Mouse (Mus musculus) neural tube, embryonic 15.5 days (tissue): Measurements from ENCODE around the gene Enox1. TPM values are rescaled to one million over a fixed set of nuclear protein-coding genes. Genes with fewer than 3 reads are reported as not detected.
A peak's percentile ranks its signal among the peaks of the same experiment; 100 is the strongest.

Experiments
- ATAC-seq: fragments of 200-750 bp; cut with Nextera tagmentation; 2 replicates; pipeline ENCODE4 v1.8.0; 2017; ENCODE audit warnings: mild to moderate bottlenecking, moderate TSS enrichment, moderate library complexity; ENCODE audit not compliant: low FRiP score
- H3K27ac ChIP-seq: fragments of 300-500 bp; sonication (generic); replicated peaks from 2 replicates; pipeline ENCODE4 v1.5.1; 2015; ENCODE audit warnings: mild to moderate bottlenecking, inconsistent platforms
- H3K27me3 ChIP-seq: fragments of 300-500 bp; sonication (generic); replicated peaks from 2 replicates; pipeline ENCODE4 v1.6.1; 2015; ENCODE audit warnings: inconsistent platforms
- H3K36me3 ChIP-seq: fragments of 300-500 bp; sonication (generic); 2 replicates; pipeline ENCODE4 v1.6.1; 2015; ENCODE audit warnings: inconsistent platforms
- H3K4me1 ChIP-seq: fragments of 300-500 bp; sonication (generic); 2 replicates; pipeline ENCODE4 v1.6.1; 2015; ENCODE audit warnings: inconsistent platforms
- H3K4me2 ChIP-seq: fragments of 300-500 bp; sonication (generic); 2 replicates; pipeline ENCODE4 v1.6.1; 2015; ENCODE audit warnings: inconsistent platforms, mild to moderate bottlenecking, moderate library complexity
- H3K4me3 ChIP-seq: fragments of 300-500 bp; sonication (generic); replicated peaks from 2 replicates; pipeline ENCODE4 v1.5.1; 2015; ENCODE audit warnings: mild to moderate bottlenecking, inconsistent platforms
- H3K9ac ChIP-seq: fragments of 300-500 bp; sonication (generic); replicated peaks from 2 replicates; pipeline ENCODE4 v1.6.1; 2015; ENCODE audit warnings: mild to moderate bottlenecking, inconsistent platforms
- H3K9me3 ChIP-seq: fragments of 300-500 bp; sonication (generic); replicated peaks from 2 replicates; pipeline ENCODE4 v1.6.1; 2016; ENCODE audit warnings: inconsistent platforms
- WGBS: fragments of 180-500 bp; shearing (Covaris S2); methylation state at CpG from one replicate; pipeline ENCODE4 v1.1.7; 2015; ENCODE audit warnings: mixed read lengths; 5-methylcytosine and 5-hydroxymethylcytosine counted together
- polyA plus RNA-seq: library from polyadenylated mRNA; unstranded; fragments of >200 nt; fragmentation: Nextera tagmentation; extraction: Ambion mirVana; gene quantifications from 2 replicates; pipeline ENCODE4 v1.2.1, GENCODE M21; 2015

Enox1 gene
- polyA plus RNA-seq, 1 experiment from 2014 or later = 45.0 TPM

DNA sequence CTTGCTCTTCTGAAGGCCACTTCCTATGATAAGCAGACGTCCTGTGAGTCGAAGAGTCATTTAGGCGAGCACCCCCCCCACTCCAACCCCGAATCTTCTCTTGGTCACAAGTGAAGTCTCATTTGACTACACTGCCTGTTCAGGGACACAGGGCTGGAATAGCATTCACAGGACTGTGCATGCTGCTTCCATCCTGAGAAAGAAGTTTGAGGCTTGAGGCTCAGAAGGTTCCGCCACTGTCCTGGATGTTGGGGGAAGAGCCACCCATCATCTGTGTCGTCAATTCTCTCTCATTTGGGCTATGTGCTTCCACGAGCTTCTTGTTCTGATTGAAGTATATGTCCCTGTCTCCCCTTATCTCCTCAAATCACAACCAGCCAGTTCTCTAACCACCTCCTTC lies 220.2 kb downstream of the Enox1 start:
- WGBS = 81% methylated on average over 7 of the region's 7 CpGs
- peaks cover 27% of the 10 kb centered on the region for H3K4me1 ChIP-seq
- H3K9ac ChIP-seq = no peak overlapping the region
- no peaks in the 10 kb centered on the region for H3K27me3 ChIP-seq
- no peaks in the 10 kb centered on the region for H3K36me3 ChIP-seq
- no peaks in the 10 kb centered on the region for H3K9me3 ChIP-seq
- H3K4me2 ChIP-seq = no peak overlapping the region
- H3K27ac ChIP-seq = no peak overlapping the region
- ATAC-seq = no peak
- H3K4me3 ChIP-seq = no peak overlapping the region

DNA sequence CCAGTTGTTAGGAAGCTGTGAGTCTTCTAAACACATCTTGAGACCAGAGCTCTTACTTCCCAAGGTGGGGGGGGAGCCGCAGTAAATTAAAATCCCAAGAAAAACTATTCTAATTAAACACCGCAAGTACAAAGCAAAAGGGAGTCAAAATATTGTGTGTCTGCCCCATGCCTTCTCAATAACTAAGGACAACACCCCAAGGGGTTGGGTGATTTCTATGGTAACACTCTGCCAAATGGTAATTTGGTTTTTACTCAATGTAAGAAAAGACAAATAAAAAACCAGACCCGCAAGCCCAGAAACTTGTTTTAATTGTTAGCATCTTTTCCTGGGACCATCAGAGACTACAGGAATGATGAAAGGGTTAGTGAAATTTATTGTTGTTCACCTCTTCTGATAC lies 220.9 kb downstream of the Enox1 start:
- Histone ChIP-seq H3K9ac (no peak overlapping the region), H3K27ac (0 out of 2 replicates have a peak overlapping the region, but pooled peaks have one; percentile 15), H3K36me3 (no peaks in the 10 kb centered on the region), H3K9me3 (no peaks in the 10 kb centered on the region), H3K4me2 (no peak overlapping the region), H3K4me3 (no peak overlapping the region), H3K27me3 (no peaks in the 10 kb centered on the region), H3K4me1 (peaks cover 27% of the 10 kb centered on the region)
- 35% methylated on average over 3 of the region's 3 CpGs for WGBS
- ATAC-seq = no peak

DNA sequence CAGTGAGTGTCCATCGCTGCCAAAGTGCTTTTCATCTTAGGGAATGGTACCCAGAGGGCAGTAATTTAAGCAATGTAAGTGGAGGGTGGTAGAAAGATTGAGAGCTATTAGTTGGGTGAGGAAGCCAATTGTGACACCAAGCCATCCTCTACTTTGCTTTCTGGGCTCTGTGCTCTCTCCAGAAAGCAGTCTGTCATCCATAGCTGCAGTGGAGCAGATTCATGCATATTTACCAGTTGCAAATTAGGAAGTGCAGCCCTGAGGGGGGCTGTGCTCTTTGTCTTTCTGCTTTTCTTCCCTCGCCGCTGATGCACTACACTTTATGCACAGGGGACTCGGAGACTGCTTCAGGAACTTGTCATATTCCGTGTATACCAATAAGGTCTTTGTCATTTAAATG lies 221.3 kb downstream of the Enox1 start:
- no peaks in the 10 kb centered on the region for H3K9me3 ChIP-seq
- ATAC-seq = no peak; the same call in 1 of the 2 replicates
- H3K27ac ChIP-seq = peak overlapping the region; percentile 15; the same call in 1 of the 2 replicates
- WGBS = 8% methylated on average over 5 of the region's 5 CpGs
- H3K27me3 ChIP-seq = no peaks in the 10 kb centered on the region
- H3K9ac ChIP-seq = no peak overlapping the region
- peaks cover 27% of the 10 kb centered on the region for H3K4me1 ChIP-seq
- H3K4me2 ChIP-seq = no peak overlapping the region
- H3K36me3 ChIP-seq = no peaks in the 10 kb centered on the region
- no peak overlapping the region for H3K4me3 ChIP-seq

DNA sequence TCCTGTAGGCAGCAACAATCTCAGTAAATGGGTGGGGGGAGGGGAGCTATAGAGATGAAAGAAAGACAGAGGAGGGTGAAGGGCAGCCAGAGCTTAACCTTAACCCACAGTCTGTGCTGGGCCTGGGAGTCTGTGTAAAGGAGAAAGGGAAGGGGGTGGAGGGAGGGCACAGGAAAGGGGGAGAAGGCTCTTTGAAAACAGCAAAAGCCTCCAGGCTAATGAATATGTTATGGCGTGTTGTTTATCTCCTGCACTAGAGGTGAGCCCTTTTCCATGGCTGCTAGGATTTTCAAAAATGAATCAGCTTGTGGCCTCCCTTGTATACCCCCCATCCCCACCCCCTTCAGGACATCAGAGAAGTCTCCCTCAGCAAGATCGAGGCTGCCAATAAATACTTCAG lies 225.0 kb downstream of the Enox1 start:
- Histone ChIP-seq H3K4me3 (no peak overlapping the region), H3K36me3 (no peaks in the 10 kb centered on the region), H3K4me1 (peaks cover 18% of the 10 kb centered on the region), H3K9ac (no peak overlapping the region), H3K9me3 (no peaks in the 10 kb centered on the region), H3K4me2 (no peak overlapping the region), H3K27me3 (no peaks in the 10 kb centered on the region), H3K27ac (no peak overlapping the region)
- 8% methylated on average over 2 of the region's 2 CpGs for WGBS
- ATAC-seq = no peak

DNA sequence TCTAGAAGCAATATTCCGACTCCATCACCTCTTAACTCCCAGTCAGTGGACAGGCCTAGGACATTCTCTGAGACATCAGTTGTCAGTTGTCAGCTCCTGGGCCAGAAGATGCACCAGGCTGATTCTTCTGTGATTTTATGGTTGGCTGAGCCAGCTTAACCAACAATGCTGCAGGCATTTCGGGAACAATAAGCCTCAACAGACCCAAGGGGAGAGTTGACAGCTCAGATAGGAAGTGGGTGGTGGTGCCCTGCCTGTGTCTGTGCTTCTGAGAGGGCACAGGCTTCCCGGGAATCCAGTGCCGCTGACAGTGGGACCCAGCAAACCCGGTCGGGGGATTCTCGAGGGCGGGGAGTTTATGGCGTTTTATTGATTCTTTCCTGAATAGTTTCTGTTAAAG lies 229.1 kb downstream of the Enox1 start:
- Histone ChIP-seq H3K4me1 (0 out of 2 replicates have a peak, but pooled peaks cover 4% of the 10 kb centered on the region), H3K27me3 (no peaks in the 10 kb centered on the region), H3K36me3 (no peaks in the 10 kb centered on the region), H3K27ac (no peak overlapping the region), H3K9me3 (no peaks in the 10 kb centered on the region), H3K9ac (no peak overlapping the region), H3K4me2 (no peak overlapping the region), H3K4me3 (no peak overlapping the region)
- ATAC-seq = no peak
- WGBS = 18% methylated on average over 9 of the region's 9 CpGs

DNA sequence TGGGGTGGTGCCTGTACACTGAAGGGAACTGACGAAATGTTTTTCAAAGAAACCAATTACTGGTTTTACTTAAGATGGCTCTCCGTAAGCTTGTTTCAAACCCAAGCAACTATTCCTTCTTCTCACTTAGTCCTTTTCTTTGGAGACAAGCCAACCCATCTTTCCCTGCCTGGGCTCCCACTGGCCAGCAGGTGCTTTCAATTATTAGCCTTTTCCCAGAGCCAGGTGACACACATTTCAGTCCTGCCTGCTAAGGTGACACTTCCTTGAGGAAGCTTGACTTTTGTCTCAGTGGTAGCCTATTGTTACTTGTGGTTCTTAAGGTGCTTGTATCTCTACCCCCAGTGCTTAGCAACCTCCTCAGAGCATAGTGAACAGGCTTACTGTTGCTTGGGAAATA lies 231.3 kb downstream of the Enox1 start:
- H3K4me3 ChIP-seq = no peak overlapping the region

DNA sequence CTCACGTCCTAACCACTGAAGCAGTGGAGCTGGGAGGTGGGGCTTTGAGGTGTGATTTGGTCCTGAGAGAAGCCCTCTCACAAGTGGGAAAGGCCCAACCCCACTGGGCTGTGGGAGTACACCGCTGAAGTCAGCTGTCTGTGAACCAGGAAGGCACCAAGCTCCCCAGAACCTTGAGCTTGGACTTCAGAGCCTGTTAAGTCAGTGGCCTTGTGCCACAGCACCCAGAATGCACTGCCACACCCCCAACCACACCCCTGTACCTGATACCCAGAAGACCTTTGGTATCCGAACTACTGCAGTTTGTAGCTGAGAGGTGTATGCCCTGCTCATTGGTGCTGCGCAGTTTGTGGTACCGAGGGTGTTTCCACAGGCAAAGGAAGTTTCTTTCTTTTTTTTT lies 232.7 kb downstream of the Enox1 start:
- no peak overlapping the region for H3K4me3 ChIP-seq
- ATAC-seq = no peak
- H3K9me3 ChIP-seq = no peaks in the 10 kb centered on the region
- WGBS = 93% methylated on average over 5 of the region's 5 CpGs
- no peak overlapping the region for H3K27ac ChIP-seq
- H3K4me2 ChIP-seq = no peak overlapping the region
- H3K36me3 ChIP-seq = no peaks in the 10 kb centered on the region
- H3K27me3 ChIP-seq = no peaks in the 10 kb centered on the region
- H3K4me1 ChIP-seq = 0 out of 2 replicates have a peak, but pooled peaks cover 4% of the 10 kb centered on the region
- H3K9ac ChIP-seq = no peak overlapping the region

More for the DNA sequence above, 231.3 kb downstream of the Enox1 start:
- H3K36me3 ChIP-seq = no peaks in the 10 kb centered on the region
- no peak for ATAC-seq
- no peak overlapping the region for H3K9ac ChIP-seq
- no peak overlapping the region for H3K4me2 ChIP-seq
- H3K4me1 ChIP-seq = 0 out of 2 replicates have a peak, but pooled peaks cover 4% of the 10 kb centered on the region
- H3K27me3 ChIP-seq = no peaks in the 10 kb centered on the region
- H3K9me3 ChIP-seq = no peaks in the 10 kb centered on the region
- H3K27ac ChIP-seq = no peak overlapping the region
- 92% methylated on average over 2 of the region's 2 CpGs for WGBS

DNA sequence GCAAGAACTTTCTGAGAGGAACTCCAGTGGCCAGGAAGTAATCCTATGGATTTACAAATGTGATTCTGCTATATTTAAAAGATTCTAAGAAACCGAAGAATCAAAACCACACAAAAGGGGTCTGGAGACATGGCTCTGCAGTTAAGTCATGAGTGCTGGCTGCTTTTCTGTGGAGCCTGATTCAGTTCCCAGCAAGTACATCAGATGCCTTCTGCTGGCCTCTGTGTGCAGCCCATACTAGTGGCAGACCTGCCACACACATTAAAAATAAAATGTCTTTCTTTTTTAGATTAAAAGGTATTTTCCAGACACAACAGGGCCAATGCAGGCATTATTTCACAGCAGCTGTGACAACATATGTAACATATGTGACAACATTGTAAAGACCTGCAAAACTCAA lies 235.9 kb downstream of the Enox1 start:
- Histone ChIP-seq H3K4me1 (peaks cover under 1% of the 10 kb centered on the region; the same call in 1 of the 2 replicates), H3K9ac (no peak overlapping the region), H3K27ac (no peak overlapping the region), H3K36me3 (no peaks in the 10 kb centered on the region), H3K4me2 (no peak overlapping the region), H3K4me3 (no peak overlapping the region), H3K27me3 (no peaks in the 10 kb centered on the region), H3K9me3 (no peaks in the 10 kb centered on the region)
- 80% methylated on average over 1 of the region's 1 CpGs for WGBS
- ATAC-seq = no peak

DNA sequence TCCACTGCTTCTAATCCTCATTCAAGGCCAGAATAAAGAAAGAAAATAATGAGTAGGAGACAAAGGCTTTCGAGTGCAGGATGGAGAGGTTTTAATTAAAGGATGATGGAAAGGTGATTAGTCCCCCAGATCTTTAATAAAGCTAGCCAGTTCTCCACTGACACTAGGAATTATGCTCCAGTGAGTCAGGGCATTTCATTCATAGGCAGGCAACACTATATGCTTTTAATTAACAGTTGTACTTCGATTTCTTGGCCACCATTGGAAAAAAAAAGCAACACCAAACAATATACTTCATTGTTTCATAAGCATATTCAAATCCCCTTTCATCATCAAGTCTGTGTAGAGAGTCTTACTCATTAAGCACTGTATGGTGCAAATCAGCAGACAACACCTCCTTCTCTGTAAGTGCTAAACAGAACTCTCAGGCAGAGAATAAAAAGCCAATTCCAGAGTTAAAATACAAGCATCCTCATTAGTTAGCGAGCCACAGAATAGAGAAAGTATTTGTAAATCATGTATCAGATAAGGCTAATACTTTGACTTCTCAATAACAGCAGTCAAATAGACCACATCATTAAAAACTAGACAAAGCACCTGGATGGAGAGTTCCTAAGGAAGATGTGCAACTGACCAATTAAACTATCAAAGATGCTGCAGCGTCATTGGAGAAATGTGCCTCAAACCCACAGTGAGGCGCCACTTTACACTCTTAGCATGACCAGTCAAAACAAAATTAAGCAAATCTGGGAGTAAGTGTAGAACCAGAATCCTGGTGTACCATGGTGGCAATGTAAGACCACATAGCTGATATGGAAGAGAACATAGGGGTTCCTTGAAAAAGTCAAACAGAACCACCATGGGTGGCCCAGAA lies 249.9 kb downstream of the Enox1 start:
- Histone ChIP-seq H3K36me3 (no peaks in the 10 kb centered on the region), H3K27me3 (no peaks in the 10 kb centered on the region), H3K4me3 (no peak overlapping the region), H3K4me1 (no peaks in the 10 kb centered on the region), H3K4me2 (no peak overlapping the region), H3K9me3 (no peaks in the 10 kb centered on the region), H3K27ac (no peak overlapping the region), H3K9ac (no peak overlapping the region)
- 70% methylated on average over 5 of the region's 5 CpGs for WGBS
- no peak for ATAC-seq

DNA sequence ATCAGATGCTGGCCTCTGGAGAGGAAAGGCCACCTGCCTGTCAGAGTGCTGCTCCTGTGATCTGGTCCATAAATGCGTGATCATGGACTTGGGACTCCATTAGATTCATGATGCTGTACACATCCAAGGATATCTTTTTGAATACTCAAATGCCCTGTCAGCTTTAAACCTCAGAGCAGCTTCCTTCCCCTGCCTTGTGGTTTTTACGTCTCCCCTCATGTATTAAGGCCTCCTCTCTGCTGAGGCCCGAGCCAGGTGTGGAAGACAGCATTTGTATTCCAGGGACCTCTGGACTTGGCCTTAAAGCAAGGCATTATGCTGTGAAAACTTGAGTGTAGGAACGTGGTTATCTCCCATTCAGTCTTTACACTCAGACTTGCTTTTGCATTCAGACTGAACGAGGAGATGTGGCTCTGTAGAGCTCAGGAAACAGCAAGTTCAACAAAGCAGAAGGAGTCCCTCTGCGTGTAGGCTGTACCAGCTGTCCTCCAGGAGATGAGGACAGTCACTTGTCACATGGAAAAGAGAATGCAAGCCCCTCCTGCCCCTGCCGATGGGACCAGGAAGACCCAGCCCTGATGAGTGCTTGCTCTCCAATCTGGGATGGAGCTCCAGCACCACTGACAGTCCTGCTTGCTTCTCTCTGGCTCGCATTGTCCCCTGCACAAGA lies 252.8 kb downstream of the Enox1 start:
- no peak overlapping the region for H3K4me3 ChIP-seq
- H3K4me2 ChIP-seq = no peak overlapping the region
- no peaks in the 10 kb centered on the region for H3K36me3 ChIP-seq
- no peaks in the 10 kb centered on the region for H3K9me3 ChIP-seq
- 86% methylated on average over 8 of the region's 8 CpGs for WGBS
- H3K27ac ChIP-seq = no peak overlapping the region
- no peak for ATAC-seq
- no peaks in the 10 kb centered on the region for H3K27me3 ChIP-seq
- H3K9ac ChIP-seq = no peak overlapping the region
- no peaks in the 10 kb centered on the region for H3K4me1 ChIP-seq

DNA sequence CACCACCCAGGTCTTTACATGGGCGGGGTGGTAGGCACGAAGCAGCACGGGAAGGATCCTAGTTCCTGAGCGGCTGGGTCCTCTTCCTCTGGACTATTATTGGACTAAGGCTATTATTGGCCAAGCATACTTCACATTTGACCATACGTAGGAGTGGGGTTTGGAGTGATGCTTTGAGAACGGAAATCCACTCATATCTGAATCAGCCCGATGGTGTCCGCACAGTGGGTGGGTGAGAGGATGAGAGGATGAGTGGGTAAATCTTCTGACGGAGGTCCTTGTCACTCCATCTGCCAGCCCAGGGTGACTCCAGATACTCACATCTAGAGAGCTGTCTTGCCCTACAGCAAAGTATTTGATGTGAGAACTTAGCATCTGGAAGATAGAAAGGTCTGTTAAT lies 253.8 kb downstream of the Enox1 start:
- ATAC-seq = no peak
- Histone ChIP-seq H3K27ac (no peak overlapping the region), H3K9me3 (no peaks in the 10 kb centered on the region), H3K36me3 (no peaks in the 10 kb centered on the region), H3K4me2 (no peak overlapping the region), H3K9ac (no peak overlapping the region), H3K4me3 (no peak overlapping the region), H3K27me3 (no peaks in the 10 kb centered on the region), H3K4me1 (no peaks in the 10 kb centered on the region)
- WGBS = 95% methylated on average over 9 of the region's 9 CpGs

DNA sequence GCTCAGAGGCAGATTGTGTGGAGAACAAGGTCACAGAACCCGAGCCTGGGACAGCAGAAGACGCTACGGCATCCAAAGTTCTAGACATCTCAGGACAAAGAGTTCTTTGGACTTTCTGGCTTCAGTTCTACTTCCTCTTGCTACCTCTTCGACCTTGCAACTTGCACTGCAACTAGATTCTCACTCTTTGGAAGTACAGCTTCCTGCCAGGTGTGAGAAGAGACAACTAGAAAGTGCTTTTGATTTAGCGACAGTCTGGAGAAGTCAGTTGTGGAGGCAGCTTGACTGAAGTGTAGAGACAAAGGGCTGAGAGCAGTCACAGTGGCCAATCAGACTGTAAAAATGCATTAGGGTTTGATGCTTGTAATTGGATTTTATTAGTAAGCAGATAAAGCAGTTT lies 256.5 kb downstream of the Enox1 start:
- no peaks in the 10 kb centered on the region for H3K36me3 ChIP-seq
- no peak overlapping the region for H3K27ac ChIP-seq
- no peaks in the 10 kb centered on the region for H3K27me3 ChIP-seq
- ATAC-seq = no peak
- no peaks in the 10 kb centered on the region for H3K9me3 ChIP-seq
- no peak overlapping the region for H3K4me2 ChIP-seq
- H3K4me1 ChIP-seq = no peaks in the 10 kb centered on the region
- no peak overlapping the region for H3K4me3 ChIP-seq
- 88% methylated on average over 5 of the region's 5 CpGs for WGBS
- H3K9ac ChIP-seq = no peak overlapping the region
